Comparison of ENCODE assay signal across 12 mouse cellular contexts in genomic region chr6:72509872-72510435, GRCm38 (mm10). TPM values are rescaled to one million over a fixed set of nuclear protein-coding genes. Genes with fewer than 3 reads are reported as not detected.
A peak's percentile ranks its signal among the peaks of the same experiment; 100 is the strongest.
DNase-seq lines count a peak whose midpoint lies in the region; ATAC-seq and TF ChIP-seq lines count a peak whose summit lies in the region.
"Had no signal": no experiment of that assay in that cellular context is flagged by ENCODE, and none has a peak within 500 bp of the region (broad histone marks: within the 10 kb centered on the region; RNA-seq: fewer than 3 reads in every experiment).

No protein-coding gene starts in this region.

- intact Hi-C loops in heart, postnatal 10 days (cut with DNase I), result loop anchor here (5.0 kb wide), 1 partner anchor 73 kb away; the partner anchor contains the start of gene Mat2a

- no peak for ATAC-seq in heart, embryonic 11.5 days (replicated peaks; ENCODE audit: insufficient number of reproducible peaks, low FRiP score, low TSS enrichment)
- no peak; the same call in 1 of the 2 replicates for ATAC-seq in kidney, embryonic 15.5 days (replicated peaks; ENCODE audit: low FRiP score)
- no peak for ATAC-seq in stomach, postnatal 0 days (ENCODE audit: low FRiP score, low TSS enrichment)
- ATAC-seq: forebrain, embryonic 14.5 days had no signal

- no peak overlapping the region for H3K9ac ChIP-seq in heart, embryonic 11.5 days (ENCODE audit: low read depth, low read length)
- H3K9ac ChIP-seq in kidney, embryonic 15.5 days, result no peak overlapping the region
- no peak overlapping the region for H3K9ac ChIP-seq in stomach, postnatal 0 days (ENCODE audit: low read length)

- TF ChIP-seq CTCF in testis, adult 2 months (IDR thresholded peaks at IDR 0.05; ENCODE audit: control insufficient read depth, insufficient read depth, insufficient replicate concordance, low read depth, low read length), result no peak
- TF ChIP-seq CTCF in stomach, postnatal 0 days (IDR thresholded peaks at IDR 0.05; ENCODE audit: low read depth), result no peak

- no peak for TF ChIP-seq EP300 in stomach, postnatal 0 days (optimal IDR thresholded peaks at IDR 0.05)

- H3K27me3 ChIP-seq in heart, embryonic 11.5 days (ENCODE audit: control insufficient read depth, insufficient read depth, low read length), result no peaks in the 10 kb centered on the region
- H3K27me3 ChIP-seq in kidney, embryonic 15.5 days, result no peaks in the 10 kb centered on the region
- no peaks in the 10 kb centered on the region for H3K27me3 ChIP-seq in testis, adult 2 months (ENCODE audit: control insufficient read depth, insufficient read depth, low read length)
- H3K27me3 ChIP-seq in stomach, postnatal 0 days (ENCODE audit: control insufficient read depth, insufficient read depth, low read length), result no peaks in the 10 kb centered on the region

- DNase-seq in heart, postnatal 10 days, result no peak
- DNase-seq in kidney, postnatal 36 days, result no peak
- no peak for DNase-seq in testis, postnatal 14 days (ENCODE audit: low spot score)
- no peak for DNase-seq in stomach, postnatal 0 days (ENCODE audit: low spot score)
- DNase-seq in left cerebral cortex, adult 9 months (ENCODE audit: low spot score in 2 of 2), result no peak
- DNase-seq: adrenal gland, postnatal 10 days; lung, postnatal 14 days had no signal

- peak overlapping the region; percentile 51; the same call in 1 of the 2 replicates for H3K27ac ChIP-seq in heart, embryonic 11.5 days (ENCODE audit: low read depth, low read length)
- H3K27ac ChIP-seq in kidney, embryonic 15.5 days, result peak overlapping the region; percentile 85
- peak overlapping the region; percentile 36; the same call in 1 of the 2 replicates for H3K27ac ChIP-seq in testis, adult 2 months (ENCODE audit: control insufficient read depth, insufficient read depth, low read depth, low read length)
- peak overlapping the region; percentile 8 for H3K27ac ChIP-seq in stomach, postnatal 0 days (replicated peaks)

- H3K4me2 ChIP-seq in heart, embryonic 11.5 days, result no peak overlapping the region
- H3K4me2 ChIP-seq in kidney, embryonic 15.5 days, result no peak overlapping the region
- no peak overlapping the region for H3K4me2 ChIP-seq in stomach, postnatal 0 days (replicated peaks; ENCODE audit: low read depth)

- H3K9me3 ChIP-seq in heart, embryonic 11.5 days (replicated peaks; ENCODE audit: control insufficient read depth, low read length), result no peaks in the 10 kb centered on the region
- no peaks in the 10 kb centered on the region for H3K9me3 ChIP-seq in kidney, embryonic 15.5 days (replicated peaks)
- H3K9me3 ChIP-seq in stomach, postnatal 0 days (ENCODE audit: control insufficient read depth, low read length), result no peaks in the 10 kb centered on the region

- H3K4me1 ChIP-seq in heart, embryonic 11.5 days (ENCODE audit: control insufficient read depth, insufficient read depth, low read length), result peaks cover 19% of the 10 kb centered on the region
- H3K4me1 ChIP-seq in kidney, embryonic 15.5 days, result peaks cover 39% of the 10 kb centered on the region
- H3K4me1 ChIP-seq in testis, adult 2 months (ENCODE audit: control insufficient read depth, insufficient read depth, low read length), result peaks cover 19% of the 10 kb centered on the region
- H3K4me1 ChIP-seq in stomach, postnatal 0 days (replicated peaks; ENCODE audit: control insufficient read depth, insufficient read depth), result peaks cover 10% of the 10 kb centered on the region; the same call in 1 of the 2 replicates

- TF ChIP-seq POLR2A in testis, adult 2 months (IDR thresholded peaks at IDR 0.05; ENCODE audit: control insufficient read depth, low read depth, low read length), result no peak

- 54% methylated on average over 2 of the region's 2 CpGs for WGBS in heart, embryonic 11.5 days (ENCODE audit: insufficient replicate concordance)
- 59% methylated on average over 2 of the region's 2 CpGs for WGBS in kidney, embryonic 15.5 days
- 71% methylated on average over 2 of the region's 2 CpGs for WGBS in stomach, postnatal 0 days

- no peak overlapping the region for H3K4me3 ChIP-seq in heart, embryonic 11.5 days (ENCODE audit: low read depth, low read length)
- H3K4me3 ChIP-seq in kidney, embryonic 15.5 days (replicated peaks), result no peak overlapping the region
- no peak overlapping the region for H3K4me3 ChIP-seq in testis, adult 2 months (ENCODE audit: control insufficient read depth, low read depth, low read length)
- H3K4me3 ChIP-seq in stomach, postnatal 0 days (ENCODE audit: low read depth, low read length), result no peak overlapping the region

- no peaks in the 10 kb centered on the region for H3K36me3 ChIP-seq in heart, embryonic 11.5 days (ENCODE audit: control insufficient read depth, insufficient read depth, low read length)
- H3K36me3 ChIP-seq in kidney, embryonic 15.5 days, result no peaks in the 10 kb centered on the region
- H3K36me3 ChIP-seq in testis, adult 2 months (ENCODE audit: control insufficient read depth, insufficient read depth, low read length), result no peaks in the 10 kb centered on the region
- H3K36me3 ChIP-seq in stomach, postnatal 0 days (ENCODE audit: control insufficient read depth, insufficient read depth, low read length), result no peaks in the 10 kb centered on the region

RNA-seq across cellular contexts. Expression of gene Sh2d6, which starts 11.6 kb away (rescaled TPM):
- not detected in 2 replicates for polyA plus RNA-seq in heart, embryonic 11.5 days (2014; fragmentation: Nextera tagmentation; extraction: Ambion mirVana)
- under 1 TPM in 1 of 2 experiments, not detected in 1; 0.40 TPM for total RNA-seq in heart, postnatal 10 days (2021)
- polyA plus RNA-seq in kidney, embryonic 15.5 days (2015; fragmentation: Nextera tagmentation; extraction: Ambion mirVana), result 0.13 and 0.14 TPM in 2 replicates
- 76.8 and 77.0 TPM in 2 replicates for polyA plus RNA-seq in testis, adult 2 months (2012; rRNA removed)
- 0.12 and 0.21 TPM in 2 replicates for polyA plus RNA-seq in stomach, postnatal 0 days (2015; fragmentation: Nextera tagmentation; extraction: Ambion mirVana)
- total RNA-seq: monocyte, adult 5-6 weeks had no signal

RNA-seq across cellular contexts. Expression of gene Capg, which starts 34.2 kb away (rescaled TPM):
- polyA plus RNA-seq in heart, embryonic 11.5 days (2014; fragmentation: Nextera tagmentation; extraction: Ambion mirVana), result 22.7 and 25.9 TPM in 2 replicates
- 10 to 100 TPM; 11.5 to 13.1 TPM for total RNA-seq in heart, postnatal 10 days (2021)
- polyA plus RNA-seq in kidney, embryonic 15.5 days (2015; fragmentation: Nextera tagmentation; extraction: Ambion mirVana), result 68.4 and 70.7 TPM in 2 replicates
- 1.3 and 4.1 TPM in 2 replicates for polyA plus RNA-seq in testis, adult 2 months (2012; rRNA removed)
- polyA plus RNA-seq in stomach, postnatal 0 days (2015; fragmentation: Nextera tagmentation; extraction: Ambion mirVana), result 120 and 130 TPM in 2 replicates

Comparison
In these comparisons a context has a peak if more than half of its experiments do, and no peak if none do; other contexts are left out.
1. H3K27ac ChIP-seq: peak in every context shown above with its lines; median percentile 85 in kidney, embryonic 15.5 days; 51 in heart, embryonic 11.5 days; 36 in testis, adult 2 months; 8 in stomach, postnatal 0 days.
2. RNA of gene Sh2d6, which starts 11.6 kb away (polyA plus RNA-seq): 76.8 to 77.0 TPM in testis, adult 2 months; 0.12 to 0.21 TPM in stomach, postnatal 0 days, 0.13 to 0.14 TPM in kidney, embryonic 15.5 days and not detected in heart, embryonic 11.5 days; every median in the first group is over 10 times any median in the second.